Mouse (Mus musculus) kidney, adult 2 months (tissue): ENCODE data around the gene Mdga1.

Experiments
- CTCF ChIP-seq: fragments of 200-500 bp; conservative IDR thresholded peaks from 2 replicates; pipeline ENCODE4 v1.5.1; 2011; ENCODE audit warnings: low read depth, mild to moderate bottlenecking, control low read depth, low read length, moderate library complexity, mixed read lengths; ENCODE audit not compliant: insufficient read depth, insufficient read length
- POLR2A ChIP-seq: fragments of 200-500 bp; IDR thresholded peaks from one replicate; pipeline ENCODE4 v1.6.1; 2011; ENCODE audit warnings: low read depth, low read length, control low read depth

- TF ChIP-seq POLR2A (no peak), CTCF (no peak)
Measured at GRCm38 (mm10) chr17:29904694-29905093, 65.2 kb downstream of the Mdga1 start.
